Comparison of ENCODE assay signal across 15 mouse cellular contexts in the genomic region with DNA sequence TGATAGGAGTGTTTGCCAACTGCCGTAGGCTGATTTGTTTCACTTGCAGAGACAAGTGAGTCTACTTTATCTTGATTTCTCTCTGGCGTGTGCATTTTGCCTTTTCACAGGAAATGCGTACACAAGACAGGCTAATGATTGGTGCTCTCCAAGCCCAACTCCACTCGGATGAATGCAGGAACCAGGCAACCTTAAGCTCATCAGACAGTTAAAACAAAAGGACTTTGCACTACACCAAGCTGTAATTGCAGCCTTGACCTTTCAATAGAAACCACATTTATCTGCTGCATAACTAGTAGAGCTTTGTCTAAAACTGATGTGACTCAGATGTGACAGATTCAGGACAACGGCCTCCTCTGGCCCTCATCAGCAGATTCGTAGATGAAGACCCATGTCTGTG. TPM values are rescaled to one million over a fixed set of nuclear protein-coding genes. Genes with fewer than 3 reads are reported as not detected.
"Had no signal": no experiment of that assay in that cellular context is flagged by ENCODE, and none has a peak within 500 bp of the region (broad histone marks: within the 10 kb centered on the region; RNA-seq: fewer than 3 reads in every experiment).

No protein-coding gene starts in this region.

- H3K9me3 ChIP-seq: limb, embryonic 10.5 days; liver, embryonic 15.5 days; neural tube, embryonic 12.5 days had no signal

- H3K4me1 ChIP-seq: limb, embryonic 10.5 days; liver, embryonic 15.5 days; neural tube, embryonic 12.5 days had no signal

- DNase-seq: kidney, postnatal 10 days; lung, adult 2 months; lung, postnatal 36 days; midbrain, embryonic 14.5 days; right cerebral cortex, adult 18-20 months; thymus, postnatal 4 days had no signal

- H3K27ac ChIP-seq: limb, embryonic 10.5 days; liver, embryonic 15.5 days; neural tube, embryonic 12.5 days; stomach, postnatal 0 days had no signal

- H3K27me3 ChIP-seq: liver, embryonic 15.5 days; neural tube, embryonic 12.5 days had no signal

- H3K9ac ChIP-seq: liver, embryonic 15.5 days; neural tube, embryonic 12.5 days had no signal

- H3K4me3 ChIP-seq: limb, embryonic 10.5 days; liver, embryonic 15.5 days; neural tube, embryonic 12.5 days had no signal

- H3K36me3 ChIP-seq: limb, embryonic 10.5 days; liver, embryonic 15.5 days; neural tube, embryonic 12.5 days had no signal

RNA-seq across cellular contexts. Expression of gene 1110002E22Rik, which starts 30.9 kb away (rescaled TPM):
- total RNA-seq: megakaryocyte progenitor cell, adult 5-6 weeks; monocyte, adult 5-6 weeks had no signal

RNA-seq across cellular contexts. Expression of gene Gm5105, which starts 33.2 kb away (rescaled TPM):
- total RNA-seq: left cerebral cortex, postnatal 10 days; megakaryocyte progenitor cell, adult 5-6 weeks; neutrophil, adult 5-6 weeks had no signal
- polyA plus RNA-seq: limb, embryonic 10.5 days; liver, embryonic 11.5 days; midbrain, embryonic 14.5 days; neural tube, embryonic 12.5 days; stomach, postnatal 0 days had no signal
